Mouse (Mus musculus) kidney, adult 2 months (tissue): ENCODE results near the gene Lamb2.

Experiments
- CTCF ChIP-seq: fragments of 200-500 bp; conservative IDR thresholded peaks from 2 replicates; pipeline ENCODE4 v1.5.1; 2011; ENCODE audit warnings: low read depth, mild to moderate bottlenecking, control low read depth, low read length, moderate library complexity, mixed read lengths; ENCODE audit not compliant: insufficient read depth, insufficient read length
- POLR2A ChIP-seq: fragments of 200-500 bp; IDR thresholded peaks from one replicate; pipeline ENCODE4 v1.6.1; 2011; ENCODE audit warnings: low read depth, low read length, control low read depth

DNA sequence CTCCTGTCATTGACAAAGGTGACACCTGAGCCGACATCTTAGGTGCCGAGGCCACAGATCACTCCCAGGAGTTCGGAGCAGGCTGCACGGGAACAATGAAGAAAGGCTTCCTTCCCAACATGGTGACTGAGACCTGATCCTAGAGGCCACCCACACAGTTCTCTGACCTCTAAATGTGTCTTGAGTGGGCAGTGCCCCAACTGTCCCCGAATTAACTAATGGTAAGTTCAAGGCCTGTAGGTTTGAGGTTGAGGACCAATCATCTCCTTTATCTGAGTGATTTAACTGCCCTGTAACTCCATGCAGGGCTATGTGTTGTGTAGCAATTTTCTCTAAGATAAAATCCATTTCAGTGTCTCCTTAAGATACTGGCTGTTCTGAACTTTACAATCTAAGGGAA, 10.1 kb upstream of the Lamb2 start:
- TF ChIP-seq CTCF = no peak
- no peak for TF ChIP-seq POLR2A
